Mouse (Mus musculus): ENCODE data around the gene Rpl9.

The Rpl9 gene

GRCm38 (mm10) chr5:65390648-65391644 lies at the start of gene Rpl9, which contains the start of gene Lias:
Gene Rpl9 (minus strand): TSS chr5:65391444.
Gene Lias (plus strand): TSS chr5:65391497.
- DNase-seq, result peak; percentile 99

- no peak for DNase-seq
These were observed 46.8 kb upstream of the Rpl9 start for GRCm38 (mm10) chr5:65438041-65438440.

- DNase-seq, result peak; percentile 99
These were observed 44.7 kb upstream of the Rpl9 start, which contains the start of gene Ugdh for GRCm38 (mm10) chr5:65435806-65436561. Gene Ugdh (minus strand): TSS chr5:65435949.

- no peak for DNase-seq
These were observed 44.1 kb upstream of the Rpl9 start for GRCm38 (mm10) chr5:65435363-65435805.

GRCm38 (mm10) chr5:65434471-65435362 lies 43.5 kb upstream of the Rpl9 start:
- peak; percentile 24 for DNase-seq

- no peak for DNase-seq
These were observed 38.2 kb upstream of the Rpl9 start for GRCm38 (mm10) chr5:65429441-65429840.

- peak; percentile 37 for DNase-seq
These were observed 37.1 kb upstream of the Rpl9 start for GRCm38 (mm10) chr5:65428321-65428720.

GRCm38 (mm10) chr5:65425251-65425650 lies 34.0 kb upstream of the Rpl9 start:
- no peak for DNase-seq

- no peak for DNase-seq
These were observed 33.0 kb upstream of the Rpl9 start for GRCm38 (mm10) chr5:65424215-65424614.

- DNase-seq, result no peak
These were observed 31.6 kb upstream of the Rpl9 start for GRCm38 (mm10) chr5:65422803-65423202.

GRCm38 (mm10) chr5:65420822-65421221 lies 29.6 kb upstream of the Rpl9 start:
- DNase-seq, result no peak

- DNase-seq, result no peak
These were observed 27.9 kb upstream of the Rpl9 start for GRCm38 (mm10) chr5:65419136-65419535.

- no peak for DNase-seq
These were observed 24.6 kb upstream of the Rpl9 start for GRCm38 (mm10) chr5:65415653-65416458.

GRCm38 (mm10) chr5:65407989-65408388 lies 16.7 kb upstream of the Rpl9 start:
- DNase-seq, result no peak

GRCm38 (mm10) chr5:65401251-65401994 lies 10.2 kb upstream of the Rpl9 start:
- DNase-seq, result peak; percentile 91

- no peak for DNase-seq
These were observed 3.2 kb upstream of the Rpl9 start for GRCm38 (mm10) chr5:65394425-65394824.

GRCm38 (mm10) chr5:65391753-65392152 lies 509 bp upstream of the Rpl9 start:
- peak; percentile 10 for DNase-seq

GRCm38 (mm10) chr5:65387008-65387867 lies 4.0 kb downstream of the Rpl9 start:
- no peak for DNase-seq

GRCm38 (mm10) chr5:65385704-65386103 lies 5.5 kb downstream of the Rpl9 start:
- no peak for DNase-seq

GRCm38 (mm10) chr5:65374746-65375145 lies 16.5 kb downstream of the Rpl9 start:
- no peak for DNase-seq

Data from lung, postnatal 10 days (tissue).